Mouse (Mus musculus) heart, postnatal 0 days (tissue): ENCODE results near the gene Mia2. TPM values are rescaled to one million over a fixed set of nuclear protein-coding genes. Genes with fewer than 3 reads are reported as not detected.

Source experiments
- ATAC-seq: fragments of 200-750 bp; cut with Nextera tagmentation; 2 replicates; pipeline ENCODE4 v1.8.0; 2017; ENCODE audit warnings: low read depth, moderate number of reproducible peaks, moderate library complexity; ENCODE audit not compliant: insufficient read depth
- DNase-seq: peaks from one replicate; pipeline ENCODE4 v3.0.0-alpha.2; 2016; ENCODE audit warnings: low spot score
- H3K27ac ChIP-seq: fragments of 300-500 bp; sonication (generic); 2 replicates; pipeline ENCODE4 v1.5.1; 2014; ENCODE audit warnings: low read depth, mild to moderate bottlenecking
- H3K27me3 ChIP-seq: fragments of 300-500 bp; sonication (generic); 2 replicates; pipeline ENCODE4 v1.6.1; 2014; ENCODE audit warnings: low read length, mixed read lengths; ENCODE audit not compliant: control insufficient read depth, insufficient read depth
- H3K36me3 ChIP-seq: fragments of 300-500 bp; sonication (generic); replicated peaks from 2 replicates; pipeline ENCODE4 v1.6.1; 2014; ENCODE audit warnings: low read length, mixed read lengths; ENCODE audit not compliant: control insufficient read depth, insufficient read depth
- H3K4me1 ChIP-seq: fragments of 300-500 bp; sonication (generic); 2 replicates; pipeline ENCODE4 v1.6.1; 2014; ENCODE audit warnings: antibody characterized with exemption; ENCODE audit not compliant: control insufficient read depth, insufficient read depth
- H3K4me2 ChIP-seq: fragments of 300-500 bp; sonication (generic); 2 replicates; pipeline ENCODE4 v1.6.1; 2014; ENCODE audit warnings: low read depth, mild to moderate bottlenecking, low read length, moderate library complexity
- H3K4me3 ChIP-seq: fragments of 300-500 bp; sonication (generic); 2 replicates; pipeline ENCODE4 v1.5.1; 2014; ENCODE audit warnings: low read depth, low read length
- H3K9ac ChIP-seq: fragments of 300-500 bp; sonication (generic); replicated peaks from 2 replicates; pipeline ENCODE4 v1.6.1; 2014; ENCODE audit warnings: low read depth, low read length, mixed read lengths
- H3K9me3 ChIP-seq: fragments of 300-500 bp; sonication (generic); replicated peaks from 2 replicates; pipeline ENCODE4 v1.6.1; 2016; ENCODE audit warnings: low read length; ENCODE audit not compliant: control insufficient read depth
- CTCF ChIP-seq: IDR thresholded peaks from 2 replicates; pipeline ENCODE4 v1.5.1; 2016; ENCODE audit warnings: antibody characterized with exemption, control low read depth, low read depth
- EP300 ChIP-seq: IDR thresholded peaks from 2 replicates; pipeline ENCODE4 v1.6.1; 2016; ENCODE audit warnings: antibody characterized with exemption, low read depth
- WGBS: fragments of 180-500 bp; shearing (Covaris S2); extraction: QIAGEN DNeasy Blood & Tissue Kit; methylation state at CpG from one replicate; pipeline ENCODE4 v1.1.7; 2014; 5-methylcytosine and 5-hydroxymethylcytosine counted together
- polyA plus RNA-seq: library from polyadenylated mRNA; unstranded; fragments of >200 nt; fragmentation: Nextera tagmentation; extraction: Ambion mirVana; gene quantifications from 2 replicates; pipeline ENCODE4 v1.2.1, GENCODE M21; 2015
- total RNA-seq: library from RNA; depleted of rRNA; stranded (reverse); fragments of >200 nt; gene quantifications from 2 replicates; pipeline ENCODE4 v1.2.3, GENCODE M21; 2014; ENCODE audit warnings: low replicate concordance

Gene Mia2
- total and polyA plus RNA-seq, 2 experiments from 2014 or later: 25.4 to 43.8 TPM

- peaks cover 84% of the 10 kb centered on the region for H3K36me3 ChIP-seq
- no peak for DNase-seq
- no peak for TF ChIP-seq CTCF
- TF ChIP-seq EP300: no peak
These were observed 65.5 kb downstream of the Mia2 start for GRCm38 (mm10) chr12:59161091-59161490.

GRCm38 (mm10) chr12:59162797-59163196, 67.2 kb downstream of the Mia2 start:
- no peaks in the 10 kb centered on the region for H3K9me3 ChIP-seq
- H3K4me1 ChIP-seq: no peaks in the 10 kb centered on the region
- 90% methylated on average over 2 of the region's 2 CpGs for WGBS
- no peaks in the 10 kb centered on the region for H3K27me3 ChIP-seq
- DNase-seq (no peak), ATAC-seq (no peak)
- no peak overlapping the region for H3K4me3 ChIP-seq
- no peak overlapping the region for H3K27ac ChIP-seq
- H3K36me3 ChIP-seq: peaks cover 78% of the 10 kb centered on the region
- no peak overlapping the region for H3K4me2 ChIP-seq
- no peak overlapping the region for H3K9ac ChIP-seq
- TF ChIP-seq CTCF (no peak), EP300 (no peak)

More at GRCm38 (mm10) chr12:59161091-59161490, 65.5 kb downstream of the Mia2 start:
- Histone ChIP-seq H3K4me3 (no peak overlapping the region), H3K9ac (no peak overlapping the region), H3K4me2 (no peak overlapping the region), H3K27me3 (no peaks in the 10 kb centered on the region), H3K4me1 (no peaks in the 10 kb centered on the region), H3K9me3 (no peaks in the 10 kb centered on the region), H3K27ac (no peak overlapping the region)
- 64% methylated on average over 2 of the region's 2 CpGs for WGBS
- ATAC-seq: no peak

GRCm38 (mm10) chr12:59164522-59164921, 68.9 kb downstream of the Mia2 start:
- no peak for DNase-seq
- Histone ChIP-seq H3K4me2 (no peak overlapping the region), H3K4me1 (no peaks in the 10 kb centered on the region), H3K36me3 (peaks cover 76% of the 10 kb centered on the region), H3K4me3 (no peak overlapping the region), H3K27ac (no peak overlapping the region), H3K9ac (no peak overlapping the region), H3K9me3 (no peaks in the 10 kb centered on the region), H3K27me3 (no peaks in the 10 kb centered on the region)
- no peak for ATAC-seq
- 58% methylated on average over 6 of the region's 6 CpGs for WGBS
- TF ChIP-seq CTCF (no peak), EP300 (no peak)

GRCm38 (mm10) chr12:59166557-59166956, 71.0 kb downstream of the Mia2 start:
- TF ChIP-seq EP300 (no peak), CTCF (no peak)
- Histone ChIP-seq H3K27me3 (no peaks in the 10 kb centered on the region), H3K9me3 (no peaks in the 10 kb centered on the region), H3K27ac (no peak overlapping the region), H3K4me2 (no peak overlapping the region), H3K9ac (no peak overlapping the region), H3K4me3 (no peak overlapping the region), H3K4me1 (no peaks in the 10 kb centered on the region), H3K36me3 (peaks cover 77% of the 10 kb centered on the region)
- WGBS: 95% methylated on average over 4 of the region's 4 CpGs
- DNase-seq: no peak
- ATAC-seq: no peak

- H3K27me3 ChIP-seq: no peaks in the 10 kb centered on the region
- H3K9ac ChIP-seq: no peak overlapping the region
- H3K36me3 ChIP-seq: peaks cover 58% of the 10 kb centered on the region
- no peaks in the 10 kb centered on the region for H3K9me3 ChIP-seq
- no peaks in the 10 kb centered on the region for H3K4me1 ChIP-seq
- no peak overlapping the region for H3K27ac ChIP-seq
- ATAC-seq: no peak
- H3K4me3 ChIP-seq: no peak overlapping the region
- 87% methylated on average over 4 of the region's 4 CpGs for WGBS
- TF ChIP-seq EP300 (no peak), CTCF (no peak)
- DNase-seq: no peak
- no peak overlapping the region for H3K4me2 ChIP-seq
These were observed 74.3 kb downstream of the Mia2 start for GRCm38 (mm10) chr12:59169935-59170334.

GRCm38 (mm10) chr12:59177814-59178213, 82.2 kb downstream of the Mia2 start:
- no peak for ATAC-seq
- peaks cover 75% of the 10 kb centered on the region for H3K36me3 ChIP-seq

More at GRCm38 (mm10) chr12:59177814-59178213, 82.2 kb downstream of the Mia2 start:
- H3K27me3 ChIP-seq: no peaks in the 10 kb centered on the region
- H3K9ac ChIP-seq: no peak overlapping the region
- no peak for DNase-seq
- H3K4me3 ChIP-seq: no peak overlapping the region
- 94% methylated on average over 3 of the region's 3 CpGs for WGBS
- H3K9me3 ChIP-seq: no peaks in the 10 kb centered on the region
- TF ChIP-seq CTCF: no peak
- no peak for TF ChIP-seq EP300
- H3K4me2 ChIP-seq: no peak overlapping the region
- no peak overlapping the region for H3K27ac ChIP-seq
- H3K4me1 ChIP-seq: no peaks in the 10 kb centered on the region
